8 mouse cellular contexts compared by ENCODE assay signal in genomic region chr1:187662083-187662609, GRCm38 (mm10). TPM values are rescaled to one million over a fixed set of nuclear protein-coding genes. Genes with fewer than 3 reads are reported as not detected.
DNase-seq lines count a peak whose midpoint lies in the region; ATAC-seq lines count a peak whose summit lies in the region.

No protein-coding gene starts in this region.

- no peak overlapping the region for H3K27ac ChIP-seq in midbrain, embryonic 11.5 days (ENCODE audit: low read depth, low read length)
- H3K27ac ChIP-seq in midbrain, embryonic 14.5 days (replicated peaks; ENCODE audit: low read depth, low read length) = no peak overlapping the region
- H3K27ac ChIP-seq in heart, embryonic 11.5 days (ENCODE audit: low read depth, low read length) = peak overlapping the region; percentile 58
- H3K27ac ChIP-seq in kidney, embryonic 14.5 days (ENCODE audit: low read depth, low read length) = 0 out of 2 replicates have a peak overlapping the region, but pooled peaks have one; percentile 15
- H3K27ac ChIP-seq in stomach, embryonic 14.5 days (ENCODE audit: low read length) = no peak overlapping the region

- H3K27me3 ChIP-seq in midbrain, embryonic 11.5 days (ENCODE audit: control insufficient read depth, insufficient read depth, low read length) = no peaks in the 10 kb centered on the region
- no peaks in the 10 kb centered on the region for H3K27me3 ChIP-seq in midbrain, embryonic 14.5 days (ENCODE audit: control insufficient read depth, insufficient read depth, low read length)
- no peaks in the 10 kb centered on the region for H3K27me3 ChIP-seq in heart, embryonic 11.5 days (ENCODE audit: control insufficient read depth, insufficient read depth, low read length)
- H3K27me3 ChIP-seq in kidney, embryonic 14.5 days (ENCODE audit: control insufficient read depth, insufficient read depth, low read length) = no peaks in the 10 kb centered on the region
- H3K27me3 ChIP-seq in stomach, embryonic 14.5 days (ENCODE audit: control insufficient read depth, insufficient read depth, low read length) = no peaks in the 10 kb centered on the region

- WGBS in midbrain, embryonic 11.5 days = 49% methylated on average over 12 of the region's 12 CpGs
- 46% methylated on average over 12 of the region's 12 CpGs for WGBS in midbrain, embryonic 14.5 days
- 28% methylated on average over 12 of the region's 12 CpGs for WGBS in heart, embryonic 11.5 days (ENCODE audit: insufficient replicate concordance)
- 11% methylated on average over 12 of the region's 12 CpGs for WGBS in kidney, embryonic 14.5 days
- WGBS in stomach, embryonic 14.5 days = 28% methylated on average over 12 of the region's 12 CpGs

- no peak; the same call in 1 of the 2 replicates for ATAC-seq in midbrain, embryonic 11.5 days (ENCODE audit: low FRiP score)
- no peak for ATAC-seq in midbrain, embryonic 14.5 days (ENCODE audit: low FRiP score, low TSS enrichment)
- ATAC-seq in heart, embryonic 11.5 days (replicated peaks; ENCODE audit: insufficient number of reproducible peaks, low FRiP score, low TSS enrichment) = 0 out of 2 replicates have a peak, but pooled peaks have one; percentile 18
- ATAC-seq in kidney, embryonic 14.5 days (ENCODE audit: low FRiP score, low TSS enrichment) = peak; percentile 44; the same call in 1 of the 2 replicates
- no peak for ATAC-seq in stomach, embryonic 14.5 days (ENCODE audit: insufficient number of reproducible peaks, insufficient read depth, low FRiP score, low read depth)

- H3K36me3 ChIP-seq in midbrain, embryonic 11.5 days (ENCODE audit: control insufficient read depth, insufficient read depth, low read length) = no peaks in the 10 kb centered on the region
- H3K36me3 ChIP-seq in midbrain, embryonic 14.5 days (ENCODE audit: control insufficient read depth, insufficient read depth, low read length) = no peaks in the 10 kb centered on the region
- no peaks in the 10 kb centered on the region for H3K36me3 ChIP-seq in heart, embryonic 11.5 days (ENCODE audit: control insufficient read depth, insufficient read depth, low read length)
- no peaks in the 10 kb centered on the region for H3K36me3 ChIP-seq in kidney, embryonic 14.5 days (ENCODE audit: control insufficient read depth, insufficient read depth, low read length)
- H3K36me3 ChIP-seq in stomach, embryonic 14.5 days (ENCODE audit: control insufficient read depth, insufficient read depth, low read length) = no peaks in the 10 kb centered on the region

- H3K9ac ChIP-seq in midbrain, embryonic 11.5 days (ENCODE audit: low read length) = no peak overlapping the region
- H3K9ac ChIP-seq in midbrain, embryonic 14.5 days (replicated peaks; ENCODE audit: low read length) = no peak overlapping the region
- H3K9ac ChIP-seq in heart, embryonic 11.5 days (ENCODE audit: low read depth, low read length) = peak overlapping the region; percentile 47
- no peak overlapping the region for H3K9ac ChIP-seq in kidney, embryonic 14.5 days (ENCODE audit: low read depth, low read length)
- no peak overlapping the region for H3K9ac ChIP-seq in stomach, embryonic 14.5 days (replicated peaks; ENCODE audit: low read depth, low read length)

- peaks cover 6% of the 10 kb centered on the region for H3K4me1 ChIP-seq in midbrain, embryonic 11.5 days (ENCODE audit: control insufficient read depth, insufficient read depth, low read length)
- H3K4me1 ChIP-seq in midbrain, embryonic 14.5 days (ENCODE audit: control insufficient read depth, insufficient read depth, low read length) = peaks cover 9% of the 10 kb centered on the region; the same call in 1 of the 2 replicates
- H3K4me1 ChIP-seq in heart, embryonic 11.5 days (ENCODE audit: control insufficient read depth, insufficient read depth, low read length) = peaks cover 34% of the 10 kb centered on the region
- peaks cover 9% of the 10 kb centered on the region; the same call in 1 of the 2 replicates for H3K4me1 ChIP-seq in kidney, embryonic 14.5 days (ENCODE audit: control insufficient read depth, insufficient read depth, low read length)
- peaks cover 20% of the 10 kb centered on the region; the same call in 1 of the 2 replicates for H3K4me1 ChIP-seq in stomach, embryonic 14.5 days (ENCODE audit: control insufficient read depth, insufficient read depth, low read length)

- no peak overlapping the region for H3K4me3 ChIP-seq in midbrain, embryonic 11.5 days (ENCODE audit: low read depth, low read length)
- no peak overlapping the region for H3K4me3 ChIP-seq in midbrain, embryonic 14.5 days (replicated peaks; ENCODE audit: low read depth, low read length)
- peak overlapping the region; percentile 17; the same call in 1 of the 2 replicates for H3K4me3 ChIP-seq in heart, embryonic 11.5 days (ENCODE audit: low read depth, low read length)
- H3K4me3 ChIP-seq in kidney, embryonic 14.5 days (ENCODE audit: low read length) = no peak overlapping the region
- no peak overlapping the region for H3K4me3 ChIP-seq in stomach, embryonic 14.5 days (ENCODE audit: low read depth, low read length)

- no peaks in the 10 kb centered on the region for H3K9me3 ChIP-seq in midbrain, embryonic 11.5 days (ENCODE audit: control insufficient read depth, low read length)
- H3K9me3 ChIP-seq in midbrain, embryonic 14.5 days (ENCODE audit: control insufficient read depth, low read length) = no peaks in the 10 kb centered on the region
- H3K9me3 ChIP-seq in heart, embryonic 11.5 days (replicated peaks; ENCODE audit: control insufficient read depth, low read length) = no peaks in the 10 kb centered on the region
- no peaks in the 10 kb centered on the region for H3K9me3 ChIP-seq in kidney, embryonic 14.5 days (ENCODE audit: control insufficient read depth, low read length)
- H3K9me3 ChIP-seq in stomach, embryonic 14.5 days (ENCODE audit: control insufficient read depth, low read depth, low read length) = no peaks in the 10 kb centered on the region

- no peak overlapping the region for H3K4me2 ChIP-seq in midbrain, embryonic 11.5 days
- H3K4me2 ChIP-seq in midbrain, embryonic 14.5 days (ENCODE audit: low read length) = no peak overlapping the region
- peak overlapping the region; percentile 47 for H3K4me2 ChIP-seq in heart, embryonic 11.5 days
- peak overlapping the region; percentile 15; the same call in 1 of the 2 replicates for H3K4me2 ChIP-seq in kidney, embryonic 14.5 days (replicated peaks; ENCODE audit: low read depth, low read length)
- H3K4me2 ChIP-seq in stomach, embryonic 14.5 days (replicated peaks; ENCODE audit: low read depth, low read length) = peak overlapping the region; percentile 28; the same call in 1 of the 2 replicates

- peak; percentile 88 for DNase-seq in midbrain, embryonic 11.5 days (ENCODE audit: low spot score, missing footprints)
- no peak for DNase-seq in midbrain, embryonic 14.5 days
- no peak for DNase-seq in cerebellum, adult 11 months
- DNase-seq in right cerebral cortex, postnatal 25 days = no peak
- no peak for DNase-seq in spleen, postnatal 4 days (ENCODE audit: low spot score in 2 of 2)

RNA-seq across cellular contexts. Expression of gene Esrrg, which starts 53.6 kb away (rescaled TPM):
- polyA plus RNA-seq in midbrain, embryonic 11.5 days (2014; fragmentation: Nextera tagmentation; extraction: Ambion mirVana) = 5.9 and 7.5 TPM in 2 replicates
- 32.8 and 34.5 TPM in 2 replicates for polyA plus RNA-seq in midbrain, embryonic 14.5 days (2014; fragmentation: Nextera tagmentation; extraction: Ambion mirVana)
- polyA plus RNA-seq in heart, embryonic 11.5 days (2014; fragmentation: Nextera tagmentation; extraction: Ambion mirVana) = 34.2 and 36.2 TPM in 2 replicates
- polyA plus RNA-seq in kidney, embryonic 14.5 days (2014; fragmentation: Nextera tagmentation; extraction: Ambion mirVana) = 13.8 and 21.5 TPM in 2 replicates
- polyA plus RNA-seq in stomach, embryonic 14.5 days (2014; fragmentation: Nextera tagmentation; extraction: Ambion mirVana) = 12.5 and 13.4 TPM in 2 replicates

Comparison
In these comparisons a context has a peak if more than half of its experiments do, and no peak if none do; other contexts are left out.
1. ATAC-seq: peak in heart, embryonic 11.5 days (single experiment) and kidney, embryonic 14.5 days (single experiment); none in midbrain, embryonic 11.5 days (single experiment), midbrain, embryonic 14.5 days (single experiment) and stomach, embryonic 14.5 days (single experiment).
2. H3K27ac ChIP-seq: peak in heart, embryonic 11.5 days (single experiment) and kidney, embryonic 14.5 days (single experiment); none in midbrain, embryonic 11.5 days (single experiment), midbrain, embryonic 14.5 days (single experiment) and stomach, embryonic 14.5 days (single experiment).
3. H3K4me2 ChIP-seq: peak in heart, embryonic 11.5 days (single experiment), kidney, embryonic 14.5 days (single experiment) and stomach, embryonic 14.5 days (single experiment); none in midbrain, embryonic 11.5 days (single experiment) and midbrain, embryonic 14.5 days (single experiment).